Mouse (Mus musculus) left cerebral cortex, postnatal 36 days (tissue): ENCODE measurements at regions not wholly inside any gene's neighbourhood (a gene's known extent, or its start where the extent isn't known, plus 50 kb on each side); places are given as distances from the start of the nearest gene placed in this dataset.

ENCODE experiments used
- DNase-seq, 2 experiments: peaks; one replicate each; pipeline ENCODE4 v3.0.0; 2021 to 2022; ENCODE audit warnings: low spot score in 2 of 2, mixed read lengths in 1 of 2
- intact Hi-C: fragments of 180-260 bp; cut with DNase I; formaldehyde crosslinking; loops from one replicate; pipeline ENCODE4 v1.15.1; 2025

- DNase-seq, result no peak
- intact Hi-C loops, result no loop called here
Measured at GRCm38 (mm10) chr9:51379589-51379988, 50.9 kb upstream of the 1810046K07Rik start.

- intact Hi-C loops, result no loop called here
- DNase-seq, result no peak
Measured at GRCm38 (mm10) chr9:51393921-51394320, 65.2 kb upstream of the 1810046K07Rik start.

GRCm38 (mm10) chr9:51394372-51394771, 65.7 kb upstream of the 1810046K07Rik start:
- intact Hi-C loops, result no loop called here
- peak; percentile 54 to 63 for DNase-seq

GRCm38 (mm10) chr9:51396801-51397200, 68.1 kb upstream of the 1810046K07Rik start:
- no peak for DNase-seq
- intact Hi-C loops, result no loop called here

GRCm38 (mm10) chr9:51397589-51398220, 69.0 kb upstream of the 1810046K07Rik start:
- intact Hi-C loops, result no loop called here
- no peak for DNase-seq

- intact Hi-C loops, result no loop called here
- DNase-seq, result no peak
Measured at GRCm38 (mm10) chr9:51398886-51399285, 70.2 kb upstream of the 1810046K07Rik start.

GRCm38 (mm10) chr9:51399356-51399755, 70.6 kb upstream of the 1810046K07Rik start:
- DNase-seq, result no peak
- intact Hi-C loops, result no loop called here

GRCm38 (mm10) chr9:51401779-51402178, 73.1 kb upstream of the 1810046K07Rik start:
- intact Hi-C loops, result no loop called here
- DNase-seq, result no peak

- no peak for DNase-seq
- intact Hi-C loops, result no loop called here
Measured at GRCm38 (mm10) chr9:51407978-51408377, 79.3 kb upstream of the 1810046K07Rik start.

GRCm38 (mm10) chr9:51418923-51419482, 90.3 kb upstream of the 1810046K07Rik start:
- no peak for DNase-seq
- intact Hi-C loops, result no loop called here

- intact Hi-C loops, result no loop called here
Measured at GRCm38 (mm10) chr9:51422553-51422952, 93.8 kb upstream of the 1810046K07Rik start.

GRCm38 (mm10) chr9:51423341-51423740, 94.6 kb upstream of the 1810046K07Rik start:
- intact Hi-C loops, result no loop called here

More at GRCm38 (mm10) chr9:51422553-51422952, 93.8 kb upstream of the 1810046K07Rik start:
- no peak for DNase-seq

GRCm38 (mm10) chr9:51430426-51430825, 101.7 kb upstream of the 1810046K07Rik start:
- intact Hi-C loops, result no loop called here
- no peak for DNase-seq

More at GRCm38 (mm10) chr9:51423341-51423740, 94.6 kb upstream of the 1810046K07Rik start:
- DNase-seq, result peak; percentile 40 to 48

- no peak for DNase-seq
- intact Hi-C loops, result no loop called here
Measured at GRCm38 (mm10) chr9:51437130-51437529, 108.4 kb upstream of the 1810046K07Rik start.

GRCm38 (mm10) chr9:51441773-51442381, 113.2 kb upstream of the 1810046K07Rik start:
- DNase-seq, result peak; percentile 54 to 67
- intact Hi-C loops, result loop anchor here (5.0 kb wide), 1 partner anchor 325 kb away; the partner anchor contains the start of gene Arhgap20

GRCm38 (mm10) chr9:51455690-51456089, 127.0 kb upstream of the 1810046K07Rik start:
- no peak for DNase-seq
- intact Hi-C loops, result no loop called here

- no peak for DNase-seq
- intact Hi-C loops, result no loop called here
Measured at GRCm38 (mm10) chr9:51462463-51463024, 133.8 kb upstream of the 1810046K07Rik start.

GRCm38 (mm10) chr9:51470031-51470430, 141.3 kb upstream of the 1810046K07Rik start:
- intact Hi-C loops, result no loop called here
- no peak for DNase-seq

- intact Hi-C loops, result no loop called here
- no peak for DNase-seq
Measured at GRCm38 (mm10) chr9:51476511-51477056, 147.9 kb upstream of the 1810046K07Rik start.

GRCm38 (mm10) chr9:51487840-51488239, 159.1 kb upstream of the 1810046K07Rik start:
- intact Hi-C loops, result no loop called here
- DNase-seq, result no peak
